Mouse (Mus musculus): ENCODE measurements around the gene Dhx57.

Dhx57 gene

DNA sequence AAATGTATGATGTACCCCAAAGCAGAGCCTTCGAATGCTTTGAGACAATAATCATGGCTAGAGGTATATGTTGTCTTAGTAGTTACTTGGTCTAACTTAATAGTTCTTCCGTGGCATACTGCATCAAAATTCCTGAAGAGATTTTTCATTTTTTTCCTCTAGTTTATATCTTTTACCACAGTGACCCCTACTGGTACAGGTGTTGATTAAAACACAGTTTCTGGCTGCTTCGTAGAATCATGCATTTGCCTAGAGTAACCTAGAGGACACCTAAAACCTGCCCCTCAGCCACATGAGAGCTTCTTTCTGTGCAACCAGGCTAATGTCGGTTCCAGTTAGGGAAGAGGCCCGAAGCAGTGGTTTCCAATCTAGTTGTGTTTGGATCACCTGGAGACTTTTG lies 97.2 kb downstream of the Dhx57 start:
- DNase-seq (ENCODE audit: low spot score in 2 of 2), result no peak

Data from cerebellum, postnatal 4 days (tissue).